Comparison of ENCODE assay signal across 8 mouse cellular contexts in genomic region chr6:87997706-87998265, GRCm38 (mm10). TPM values are rescaled to one million over a fixed set of nuclear protein-coding genes. Genes with fewer than 3 reads are reported as not detected.
DNase-seq lines count a peak whose midpoint lies in the region; ATAC-seq and TF ChIP-seq lines count a peak whose summit lies in the region.

No protein-coding gene starts in this region.

- H3K9ac ChIP-seq in MEL (ENCODE audit: control insufficient read depth, low read depth, low read length, poor library complexity, severe bottlenecking), result no peak overlapping the region
- H3K9ac ChIP-seq in forebrain, postnatal 0 days, result no peak overlapping the region
- H3K9ac ChIP-seq in hindbrain, embryonic 16.5 days (ENCODE audit: low read depth, low read length), result no peak overlapping the region

- TF ChIP-seq POLR2A in MEL (IDR thresholded peaks at IDR 0.05; ENCODE audit: control insufficient read depth in 1 of 2, insufficient read depth in 1 of 2, low read depth in 1 of 2, low read length in 2 of 2, poor library complexity in 1 of 2), result no peak

- ATAC-seq in cerebellum, adult (ENCODE audit: insufficient number of reproducible peaks, low FRiP score, low TSS enrichment), result peak; percentile 40; the same call in 1 of the 2 replicates
- ATAC-seq in forebrain, postnatal 0 days, result peak; percentile 50
- peak; percentile 52 for ATAC-seq in hindbrain, embryonic 16.5 days
- peak; percentile 83 for ATAC-seq in megakaryocyte progenitor cell, adult 5-6 weeks (replicated peaks; ENCODE audit: poor library complexity)

- no peaks in the 10 kb centered on the region for H3K79me2 ChIP-seq in MEL (ENCODE audit: control insufficient read depth, insufficient read depth, low read length, poor library complexity)

- no peak overlapping the region for H3K27ac ChIP-seq in MEL (ENCODE audit: control insufficient read depth, low read depth, low read length)
- H3K27ac ChIP-seq in forebrain, postnatal 0 days (ENCODE audit: low read depth, low read length), result no peak overlapping the region
- H3K27ac ChIP-seq in hindbrain, embryonic 16.5 days (ENCODE audit: low read depth, low read length), result no peak overlapping the region

- peak; percentile 73 to 79 (median 77) for TF ChIP-seq CTCF in MEL (IDR thresholded peaks at IDR 0.05 in 2 of 3, conservative IDR thresholded peaks at IDR 0.05 in 1 of 3; ENCODE audit: control insufficient read depth in 1 of 3, insufficient read depth in 1 of 3, low read depth in 2 of 3, low read length in 3 of 3, poor library complexity in 1 of 3, severe bottlenecking in 1 of 3)
- peak; percentile 85 for TF ChIP-seq CTCF in forebrain, postnatal 0 days (IDR thresholded peaks at IDR 0.05; ENCODE audit: low read depth)

- peak; percentile 76 for TF ChIP-seq RAD21 in MEL (IDR thresholded peaks at IDR 0.05; ENCODE audit: low read depth, low read length)

- H3K9me3 ChIP-seq in MEL (replicated peaks; ENCODE audit: insufficient read depth, low read length), result no peaks in the 10 kb centered on the region
- H3K9me3 ChIP-seq in forebrain, postnatal 0 days (ENCODE audit: low read length), result no peaks in the 10 kb centered on the region
- H3K9me3 ChIP-seq in hindbrain, embryonic 16.5 days (ENCODE audit: control insufficient read depth, low read length), result no peaks in the 10 kb centered on the region

- no peak overlapping the region for H3K4me2 ChIP-seq in forebrain, postnatal 0 days (ENCODE audit: low read depth)
- no peak overlapping the region for H3K4me2 ChIP-seq in hindbrain, embryonic 16.5 days (ENCODE audit: low read length)

- DNase-seq in MEL (ENCODE audit: low read depth, low spot score), result peak; percentile 74
- peak; percentile 85 for DNase-seq in forebrain, postnatal 0 days
- peak; percentile 79 to 82 for DNase-seq in left cerebral cortex, adult 18-20 months (ENCODE audit: low spot score in 2 of 2)
- DNase-seq in right cerebral cortex, postnatal 10 days (ENCODE audit: low spot score in 2 of 2), result peak; percentile 80 to 82
- DNase-seq in urinary bladder, postnatal 10 days (ENCODE audit: low spot score), result peak; percentile 37

- H3K27me3 ChIP-seq in MEL (ENCODE audit: control insufficient read depth in 1 of 2, insufficient read depth in 2 of 2, low read length in 2 of 2), result no peaks in the 10 kb centered on the region
- no peaks in the 10 kb centered on the region for H3K27me3 ChIP-seq in forebrain, postnatal 0 days (ENCODE audit: insufficient read depth, low read length)
- no peaks in the 10 kb centered on the region for H3K27me3 ChIP-seq in hindbrain, embryonic 16.5 days (replicated peaks; ENCODE audit: control insufficient read depth, insufficient read depth, low read length)

- no peak for TF ChIP-seq EP300 in MEL (IDR thresholded peaks at IDR 0.05; ENCODE audit: low read depth in 1 of 2, low read length in 2 of 2)

- 65% methylated on average over 7 of the region's 7 CpGs for WGBS in forebrain, postnatal 0 days
- 61% methylated on average over 7 of the region's 7 CpGs for WGBS in hindbrain, embryonic 16.5 days

- H3K4me3 ChIP-seq in MEL (ENCODE audit: control insufficient read depth in 1 of 2, insufficient read depth in 1 of 2, low read depth in 2 of 2, low read length in 2 of 2), result no peak overlapping the region
- H3K4me3 ChIP-seq in forebrain, postnatal 0 days (ENCODE audit: low read depth, low read length), result no peak overlapping the region
- no peak overlapping the region for H3K4me3 ChIP-seq in hindbrain, embryonic 16.5 days (ENCODE audit: low read length)

- peaks cover 3 to 15% of the 10 kb centered on the region in 2 experiments for H3K36me3 ChIP-seq in MEL (ENCODE audit: control insufficient read depth in 1 of 2, insufficient read depth in 2 of 2, low read length in 2 of 2)
- peaks cover 39% of the 10 kb centered on the region for H3K36me3 ChIP-seq in forebrain, postnatal 0 days (ENCODE audit: insufficient read depth)
- peaks cover 19% of the 10 kb centered on the region for H3K36me3 ChIP-seq in hindbrain, embryonic 16.5 days (ENCODE audit: control insufficient read depth, insufficient read depth, low read length)

- peaks cover 12 to 16% of the 10 kb centered on the region in 2 experiments for H3K4me1 ChIP-seq in MEL (ENCODE audit: control insufficient read depth in 1 of 2, insufficient read depth in 2 of 2, low read length in 2 of 2)
- peaks cover 14% of the 10 kb centered on the region for H3K4me1 ChIP-seq in forebrain, postnatal 0 days (ENCODE audit: insufficient read depth)
- H3K4me1 ChIP-seq in hindbrain, embryonic 16.5 days (ENCODE audit: control insufficient read depth, insufficient read depth, low read depth, low read length), result peaks cover 12% of the 10 kb centered on the region

TF ChIP-seq in MEL, 35 proteins besides CTCF, POLR2A, EP300 and RAD21:
- TF ChIP-seq ZC3H11A (IDR thresholded peaks at IDR 0.05; ENCODE audit: low read depth, low read length) (peak; percentile 11; the same call in 1 of the 2 replicates), SMC3 (IDR thresholded peaks at IDR 0.05; ENCODE audit: low read depth, low read length) (peak; percentile 64), ZKSCAN1 (IDR thresholded peaks at IDR 0.05; ENCODE audit: low read depth, low read length) (no peak), KAT2A (conservative IDR thresholded peaks at IDR 0.05; ENCODE audit: low read depth, low read length) (no peak)

RNA-seq across cellular contexts. Expression of gene H1fx, which starts 16.3 kb away (rescaled TPM):
- total RNA-seq in MEL (2012; rRNA removed), result not detected in 2 replicates
- polyA plus RNA-seq in MEL (2012; ENCODE audit: insufficient read depth in 1 of 2, insufficient read length in 2 of 2, low read depth in 1 of 2, low replicate concordance in 2 of 2, missing spikeins in 1 of 2), result not detected
- 16.7 and 26.7 TPM in 2 replicates for total RNA-seq in forebrain, postnatal 0 days (2014; rRNA removed)
- polyA plus RNA-seq in forebrain, postnatal 0 days (2015; fragmentation: Nextera tagmentation; extraction: Ambion mirVana), result 66.3 and 68.6 TPM in 2 replicates
- 8.1 and 13.4 TPM in 2 replicates for polyA plus RNA-seq in hindbrain, embryonic 16.5 days (2015; fragmentation: Nextera tagmentation; extraction: Ambion mirVana)
- 10 to 100 TPM; 55.5 to 61.6 TPM for total RNA-seq in left cerebral cortex, adult 18-20 months (2021)
- 2.4 and 2.8 TPM in 2 replicates for total RNA-seq in megakaryocyte progenitor cell, adult 5-6 weeks (2015)
- 0.68 and 1.7 TPM in 2 replicates for total RNA-seq in megakaryocyte progenitor cell, adult 5-6 weeks (2017)

RNA-seq across cellular contexts. Expression of gene Rab7, which starts 47.3 kb away (rescaled TPM):
- 47.6 and 49.6 TPM in 2 replicates for total RNA-seq in MEL (2012; rRNA removed)
- polyA plus RNA-seq in MEL (2012; ENCODE audit: insufficient read depth in 1 of 2, insufficient read length in 2 of 2, low read depth in 1 of 2, low replicate concordance in 2 of 2, missing spikeins in 1 of 2), result 100 to 1,000 TPM; 234 to 362 TPM
- 75.9 and 88.9 TPM in 2 replicates for total RNA-seq in forebrain, postnatal 0 days (2014; rRNA removed)
- polyA plus RNA-seq in forebrain, postnatal 0 days (2015; fragmentation: Nextera tagmentation; extraction: Ambion mirVana), result 360 and 367 TPM in 2 replicates
- polyA plus RNA-seq in hindbrain, embryonic 16.5 days (2015; fragmentation: Nextera tagmentation; extraction: Ambion mirVana), result 399 and 401 TPM in 2 replicates
- 100 to 1,000 TPM; 341 to 343 TPM for total RNA-seq in left cerebral cortex, adult 18-20 months (2021)
- 262 and 265 TPM in 2 replicates for total RNA-seq in megakaryocyte progenitor cell, adult 5-6 weeks (2015)
- total RNA-seq in megakaryocyte progenitor cell, adult 5-6 weeks (2017), result 76.2 and 93.7 TPM in 2 replicates
